Mouse (Mus musculus) lung, adult 2 months (tissue): ENCODE measurements at regions not wholly inside any gene's neighbourhood (a gene's known extent, or its start where the extent isn't known, plus 50 kb on each side); places are given as distances from the start of the nearest gene placed in this dataset.

Source experiments
- CTCF ChIP-seq: fragments of 200-500 bp; IDR thresholded peaks from 2 replicates; pipeline ENCODE4 v1.5.1; 2011; ENCODE audit warnings: mild to moderate bottlenecking, low read length, control low read depth; ENCODE audit not compliant: insufficient read depth
- POLR2A ChIP-seq: fragments of 200-500 bp; IDR thresholded peaks from 2 replicates; pipeline ENCODE4 v1.6.1; 2011; ENCODE audit warnings: low read depth, mild to moderate bottlenecking, control low read depth, low read length, borderline replicate concordance; ENCODE audit errors: extremely low read depth

DNA sequence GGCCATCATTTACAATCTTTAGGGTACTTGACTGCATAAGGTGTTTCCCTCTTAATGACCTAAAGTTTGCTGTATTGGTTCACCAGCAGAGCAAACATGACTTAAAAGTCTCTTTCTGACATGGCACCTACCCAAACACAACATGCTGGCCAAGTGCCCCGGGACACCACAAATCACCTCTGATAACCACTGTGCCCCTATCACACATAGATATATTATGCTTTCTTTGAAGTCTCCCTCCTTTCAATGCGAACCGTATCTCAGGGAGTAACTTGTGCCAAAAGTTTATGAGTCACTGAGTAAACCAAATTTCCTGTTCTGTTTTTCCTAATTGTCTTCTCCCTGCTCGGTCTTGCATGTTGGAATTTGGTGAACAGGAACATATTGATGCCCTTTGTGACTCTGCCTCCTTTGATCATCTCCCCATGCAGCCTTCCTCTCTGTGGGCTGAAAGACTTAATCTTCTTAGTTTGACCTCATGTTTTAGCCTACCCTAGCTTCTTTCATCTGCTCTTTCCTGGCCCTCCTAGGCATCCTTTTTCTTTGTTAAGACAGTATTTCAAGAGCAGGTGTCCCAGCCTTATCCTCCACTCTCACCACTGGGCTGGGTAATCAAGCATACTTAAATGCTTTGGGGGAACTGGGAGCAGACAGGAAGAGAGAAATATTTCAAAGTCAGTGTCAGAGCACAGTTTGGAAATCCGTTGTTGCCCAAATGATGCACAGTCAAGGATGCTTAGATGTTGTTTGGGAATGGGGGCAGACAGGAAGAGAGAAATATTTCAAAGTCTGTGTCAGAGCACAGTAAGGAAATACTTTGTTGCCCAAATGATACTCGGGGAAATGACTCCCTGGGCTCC, 126.5 kb downstream of the Nedd1 start:
- TF ChIP-seq CTCF (no peak), POLR2A (no peak)
